Mouse (Mus musculus): ENCODE measurements at regions not wholly inside any gene's neighbourhood (a gene's known extent, or its start where the extent isn't known, plus 50 kb on each side); places are given as distances from the start of the nearest gene placed in this dataset.

- no peak for DNase-seq (ENCODE audit: low spot score in 2 of 2)
Observed at GRCm38 (mm10) chr13:5769283-5770260, 91.7 kb upstream of the Klf6 start.

- DNase-seq (ENCODE audit: low spot score in 2 of 2): no peak
Observed at GRCm38 (mm10) chr13:5773811-5774210, 87.5 kb upstream of the Klf6 start.

DNA sequence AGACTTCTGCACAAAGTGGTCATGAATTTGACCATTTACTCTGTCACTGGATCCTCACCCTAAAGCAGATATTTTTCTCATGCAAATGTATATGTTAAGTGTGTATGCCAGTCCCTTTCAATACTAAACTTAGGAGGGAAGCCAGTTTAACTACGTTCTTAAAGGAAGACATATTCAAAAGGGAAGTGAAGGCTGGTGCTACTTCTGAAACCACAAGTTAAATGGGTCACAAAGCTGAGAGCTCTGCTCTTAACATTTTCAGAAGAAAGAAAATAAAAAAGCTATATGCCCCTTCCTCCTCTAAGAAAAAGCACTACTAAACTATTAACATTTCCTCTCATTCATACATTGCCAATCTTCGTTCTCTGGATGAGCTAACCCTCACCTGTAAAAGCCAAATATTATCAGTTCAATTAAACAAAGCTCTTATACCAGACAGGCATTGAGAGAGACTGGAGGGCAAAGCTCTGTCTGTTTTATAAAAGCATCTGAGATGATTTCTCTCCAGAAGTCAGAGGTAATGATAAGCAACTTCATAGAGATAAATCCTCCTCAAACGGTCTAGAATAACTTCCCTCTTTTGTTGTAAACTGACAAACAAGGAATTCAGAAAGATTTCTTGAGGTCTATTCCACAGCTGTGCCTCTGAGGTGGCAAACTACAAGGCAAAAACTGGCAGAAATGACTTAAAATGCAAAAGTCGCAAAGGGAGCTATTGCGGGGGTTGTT is 82.7 kb upstream of the Klf6 start:
- no peak for DNase-seq (ENCODE audit: low spot score in 2 of 2)

GRCm38 (mm10) chr13:5779410-5779809 is 81.9 kb upstream of the Klf6 start:
- DNase-seq (ENCODE audit: low spot score in 2 of 2): no peak

- DNase-seq (ENCODE audit: low spot score in 2 of 2): no peak
Observed at GRCm38 (mm10) chr13:5782540-5782939, 78.7 kb upstream of the Klf6 start.

DNA sequence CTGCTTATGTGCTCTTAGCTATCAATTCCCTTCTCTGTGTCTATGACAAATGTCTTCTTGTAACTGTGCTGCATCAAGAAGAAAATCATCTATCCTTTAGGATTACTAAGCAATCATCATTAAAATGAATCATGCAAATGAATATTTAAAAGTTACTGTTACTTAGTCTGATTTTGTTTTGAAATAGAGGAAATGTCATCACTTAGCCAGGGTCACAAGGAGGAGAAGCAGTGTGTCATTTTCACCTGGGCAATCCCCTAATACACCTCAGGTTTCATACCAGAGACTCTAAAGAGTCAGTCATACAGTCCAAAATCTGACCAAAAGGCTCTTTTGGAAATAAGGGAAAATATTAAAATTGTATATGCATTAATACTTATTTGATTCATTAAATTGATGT is 74.2 kb upstream of the Klf6 start:
- no peak for DNase-seq (ENCODE audit: low spot score in 2 of 2)

- DNase-seq (ENCODE audit: low spot score in 2 of 2): no peak
Observed at GRCm38 (mm10) chr13:5789302-5789701, 72.0 kb upstream of the Klf6 start.

DNA sequence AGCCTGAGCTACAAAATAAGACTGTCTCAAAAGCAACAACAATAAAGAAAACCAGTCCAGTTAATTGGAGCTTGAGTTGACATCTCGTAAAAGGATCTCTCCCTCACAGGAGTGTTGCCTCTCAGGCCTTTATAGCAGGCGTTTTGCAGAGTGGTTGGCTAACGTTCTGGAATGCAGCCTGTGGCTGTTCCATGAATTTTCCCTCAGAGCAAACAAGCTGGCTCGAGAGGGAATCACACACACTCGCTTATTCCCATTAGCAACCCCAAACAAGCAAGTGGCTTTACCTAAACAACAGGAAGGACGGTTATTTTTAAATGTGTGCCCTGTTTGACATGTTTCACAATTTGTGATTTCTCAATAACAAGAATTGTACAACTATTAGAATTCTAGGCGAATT is 59.2 kb upstream of the Klf6 start:
- DNase-seq (ENCODE audit: low spot score in 2 of 2): no peak

DNA sequence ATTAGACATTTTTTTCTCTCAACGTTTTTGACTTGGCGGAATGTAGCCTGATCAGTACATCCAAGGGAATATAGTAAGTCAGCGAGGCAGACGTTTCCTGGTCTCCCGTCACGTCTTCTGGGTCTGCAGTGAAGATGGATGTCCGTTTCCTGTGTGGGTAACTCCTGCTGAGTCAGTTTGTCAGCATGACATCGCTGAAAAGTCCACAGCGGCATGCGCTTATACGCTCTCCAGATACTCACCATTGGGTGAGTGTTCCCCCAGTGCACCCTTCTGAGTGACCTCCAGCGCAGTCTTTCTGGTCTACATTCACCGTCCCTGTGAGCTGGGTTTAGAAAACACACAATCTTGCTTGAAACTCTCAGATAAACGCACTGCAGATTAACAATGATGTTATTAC is 58.5 kb upstream of the Klf6 start:
- no peak for DNase-seq (ENCODE audit: low spot score in 2 of 2)

DNA sequence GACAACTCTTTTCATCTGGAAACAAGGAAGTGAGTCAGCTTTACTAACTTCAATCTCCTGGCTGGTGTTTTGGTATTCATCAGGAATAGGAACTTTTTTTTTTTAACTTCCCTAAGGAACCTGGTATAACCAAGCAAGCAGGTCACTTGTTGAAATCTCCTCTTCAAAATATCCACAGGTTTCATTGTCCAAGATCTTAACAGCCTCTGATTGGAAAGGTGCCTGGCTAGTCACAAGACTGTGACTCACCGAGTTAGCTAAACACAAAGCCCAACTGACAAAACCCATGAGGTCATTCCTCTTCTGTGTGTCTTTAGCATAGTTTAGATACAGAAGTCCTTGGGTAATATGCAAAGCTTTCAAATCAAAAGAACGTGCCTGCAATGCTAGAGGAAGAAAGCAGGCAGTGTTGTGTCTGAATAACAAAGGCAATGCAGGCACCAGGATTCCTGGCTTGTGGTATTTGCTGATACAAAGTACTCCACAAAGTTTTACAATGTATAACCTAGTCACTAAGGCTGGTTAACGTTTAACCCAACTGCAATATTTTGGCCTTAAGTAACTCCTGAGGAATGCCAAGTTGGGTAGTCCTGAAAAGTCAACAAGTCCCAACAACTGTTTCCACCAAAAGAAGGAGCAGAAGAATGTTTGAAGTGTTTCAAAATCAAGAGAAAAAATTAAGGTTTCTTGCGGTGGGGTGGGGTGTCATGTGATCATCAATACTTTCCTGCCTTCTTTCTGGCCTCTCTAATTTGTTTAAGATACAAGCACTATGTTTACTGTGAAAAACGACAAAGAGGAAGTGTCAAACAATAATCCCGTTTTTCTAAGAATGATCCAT is 57.5 kb upstream of the Klf6 start:
- no peak for DNase-seq (ENCODE audit: low spot score in 2 of 2)

GRCm38 (mm10) chr13:5804381-5804941 is 56.8 kb upstream of the Klf6 start:
- no peak for DNase-seq (ENCODE audit: low spot score in 2 of 2)

DNA sequence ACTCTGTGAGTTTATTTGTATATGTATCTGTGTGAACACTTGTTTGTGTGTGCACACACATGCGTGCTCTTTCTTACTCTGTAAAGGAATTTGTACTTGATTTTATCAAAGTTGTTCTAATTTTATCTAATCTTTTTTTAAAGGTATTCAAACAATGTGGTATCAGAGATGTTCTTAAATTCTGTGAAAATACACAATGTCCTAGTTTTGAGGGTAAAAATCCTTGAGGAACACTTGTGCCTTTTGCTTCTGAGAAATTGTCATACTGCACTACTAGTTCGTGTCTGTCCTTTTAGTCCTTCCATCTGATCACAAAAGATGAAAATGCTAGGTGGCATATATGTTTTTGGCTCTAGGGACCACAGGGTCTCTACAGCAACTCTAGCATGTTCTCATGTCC is 52.9 kb upstream of the Klf6 start:
- no peak for DNase-seq (ENCODE audit: low spot score in 2 of 2)
